Mouse (Mus musculus) kidney, postnatal 0 days (tissue): ENCODE measurements around the gene Exoc6b. TPM values are rescaled to one million over a fixed set of nuclear protein-coding genes. Genes with fewer than 3 reads are reported as not detected.
A peak's percentile ranks its signal among the peaks of the same experiment; 100 is the strongest.

Source experiments
- ATAC-seq: fragments of 200-750 bp; cut with Nextera tagmentation; replicated peaks from 2 replicates; pipeline ENCODE4 v1.8.0; 2017; ENCODE audit warnings: low read depth, moderate number of reproducible peaks, moderate TSS enrichment, moderate library complexity; ENCODE audit not compliant: low FRiP score
- DNase-seq: peaks from one replicate; pipeline ENCODE4 v3.0.0-alpha.2; 2016; ENCODE audit warnings: low spot score
- H3K27ac ChIP-seq: fragments of 300-500 bp; sonication (generic); 2 replicates; pipeline ENCODE4 v1.5.1; 2014; ENCODE audit warnings: mild to moderate bottlenecking
- H3K27me3 ChIP-seq: fragments of 300-500 bp; sonication (generic); 2 replicates; pipeline ENCODE4 v1.6.1; 2014; ENCODE audit warnings: low read length, mixed read lengths; ENCODE audit not compliant: insufficient read depth
- H3K36me3 ChIP-seq: fragments of 300-500 bp; sonication (generic); 2 replicates; pipeline ENCODE4 v1.6.1; 2014; ENCODE audit warnings: low read length, mixed read lengths; ENCODE audit not compliant: insufficient read depth
- H3K4me1 ChIP-seq: fragments of 300-500 bp; sonication (generic); replicated peaks from 2 replicates; pipeline ENCODE4 v1.6.1; 2014; ENCODE audit warnings: antibody characterized with exemption, low read length, mixed read lengths; ENCODE audit not compliant: insufficient read depth
- H3K4me2 ChIP-seq: fragments of 300-500 bp; sonication (generic); 2 replicates; pipeline ENCODE4 v1.6.1; 2014; ENCODE audit warnings: mild to moderate bottlenecking, low read length, moderate library complexity, mixed read lengths
- H3K4me3 ChIP-seq: fragments of 300-500 bp; sonication (generic); replicated peaks from 2 replicates; pipeline ENCODE4 v1.5.1; 2014; ENCODE audit warnings: low read depth, low read length
- H3K9ac ChIP-seq: fragments of 300-500 bp; sonication (generic); 2 replicates; pipeline ENCODE4 v1.6.1; 2014; ENCODE audit warnings: low read depth, low read length
- H3K9me3 ChIP-seq: fragments of 300-500 bp; sonication (generic); replicated peaks from 2 replicates; pipeline ENCODE4 v1.6.1; 2016; ENCODE audit warnings: low read length, inconsistent platforms, mixed read lengths
- CTCF ChIP-seq: IDR thresholded peaks from 2 replicates; pipeline ENCODE4 v1.5.1; 2016; ENCODE audit warnings: antibody characterized with exemption, low read depth, mild to moderate bottlenecking, moderate library complexity
- WGBS: fragments of 180-500 bp; shearing (Covaris S2); extraction: QIAGEN DNeasy Blood & Tissue Kit; methylation state at CpG from one replicate; pipeline ENCODE4 v1.1.7; 2014; 5-methylcytosine and 5-hydroxymethylcytosine counted together
- polyA plus RNA-seq: library from polyadenylated mRNA; unstranded; fragments of >200 nt; fragmentation: Nextera tagmentation; extraction: Ambion mirVana; gene quantifications from 2 replicates; pipeline ENCODE4 v1.2.1, GENCODE M21; 2015

Gene Exoc6b
- polyA plus RNA-seq, 1 experiment from 2014 or later: 16.7 TPM

DNA sequence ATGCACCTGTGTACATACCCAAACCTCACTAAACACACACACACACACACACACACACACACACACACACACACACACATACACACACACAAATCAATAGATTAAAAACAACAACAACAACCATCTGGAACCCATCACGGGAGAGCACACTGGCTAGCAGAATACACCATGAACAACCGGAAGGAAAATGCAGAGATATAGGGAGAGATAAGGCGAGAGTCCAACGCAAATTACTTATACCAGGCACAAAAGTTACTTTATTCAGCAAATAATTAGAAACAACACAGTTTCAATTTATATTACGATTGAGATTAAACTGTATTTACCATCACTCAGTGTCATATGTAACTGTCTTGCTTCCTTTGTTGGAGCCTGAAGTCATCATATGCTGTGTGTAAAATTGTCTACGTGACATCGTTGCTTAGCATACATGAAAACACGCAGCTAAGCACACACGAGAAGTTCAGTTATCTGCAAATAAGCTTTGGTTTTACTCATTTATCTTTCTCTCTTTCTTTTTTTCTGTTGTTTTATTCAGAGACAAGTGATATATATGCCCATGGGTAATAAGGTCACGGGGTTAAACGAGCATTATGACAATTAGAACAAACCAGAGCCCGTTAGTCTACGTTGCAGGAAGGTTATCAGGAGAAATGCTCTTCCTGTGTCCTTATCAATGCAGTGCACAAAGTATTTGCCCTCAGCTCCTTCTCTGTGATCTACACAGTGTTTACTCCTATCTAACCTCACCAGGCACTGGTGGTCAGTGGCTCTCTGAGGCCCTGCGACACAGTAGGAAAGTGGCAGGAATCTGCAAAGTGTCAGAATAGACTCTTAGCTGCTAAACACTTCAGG is 186.4 kb downstream of the Exoc6b start:
- no peaks in the 10 kb centered on the region for H3K27me3 ChIP-seq
- no peak overlapping the region for H3K4me3 ChIP-seq
- no peak overlapping the region for H3K27ac ChIP-seq
- H3K9ac ChIP-seq: no peak overlapping the region
- H3K36me3 ChIP-seq: no peaks in the 10 kb centered on the region
- ATAC-seq (no peak), DNase-seq (no peak)
- WGBS: 64% methylated on average over 14 of the region's 14 CpGs
- TF ChIP-seq CTCF: no peak
- H3K4me2 ChIP-seq: no peak overlapping the region
- no peaks in the 10 kb centered on the region for H3K4me1 ChIP-seq
- no peaks in the 10 kb centered on the region for H3K9me3 ChIP-seq

DNA sequence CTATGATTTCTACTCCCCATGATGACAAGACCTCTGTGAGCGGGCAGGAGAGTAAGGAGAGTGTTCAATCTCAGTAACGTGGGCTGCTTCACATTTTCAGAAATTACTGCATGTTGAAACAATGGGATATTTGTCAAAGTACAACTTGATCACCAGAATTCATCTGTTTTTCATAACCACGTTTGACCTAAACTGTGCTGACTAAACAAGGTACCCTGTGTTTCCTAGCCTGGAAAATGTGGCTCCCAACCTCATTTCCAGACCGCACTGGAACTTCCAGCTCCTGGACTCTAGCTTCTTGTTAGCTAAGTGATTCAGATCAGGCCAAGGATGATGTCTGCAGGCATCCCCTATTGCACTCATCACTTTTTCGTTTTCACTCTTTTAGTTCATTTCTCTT is 193.4 kb downstream of the Exoc6b start:
- no peaks in the 10 kb centered on the region for H3K27me3 ChIP-seq
- no peak overlapping the region for H3K4me2 ChIP-seq
- no peak for TF ChIP-seq CTCF
- WGBS: 77% methylated on average over 5 of the region's 5 CpGs
- no peaks in the 10 kb centered on the region for H3K9me3 ChIP-seq
- no peak overlapping the region for H3K27ac ChIP-seq
- no peak for DNase-seq
- ATAC-seq: no peak
- no peak overlapping the region for H3K4me3 ChIP-seq
- H3K4me1 ChIP-seq: no peaks in the 10 kb centered on the region
- no peak overlapping the region for H3K9ac ChIP-seq
- no peaks in the 10 kb centered on the region for H3K36me3 ChIP-seq

DNA sequence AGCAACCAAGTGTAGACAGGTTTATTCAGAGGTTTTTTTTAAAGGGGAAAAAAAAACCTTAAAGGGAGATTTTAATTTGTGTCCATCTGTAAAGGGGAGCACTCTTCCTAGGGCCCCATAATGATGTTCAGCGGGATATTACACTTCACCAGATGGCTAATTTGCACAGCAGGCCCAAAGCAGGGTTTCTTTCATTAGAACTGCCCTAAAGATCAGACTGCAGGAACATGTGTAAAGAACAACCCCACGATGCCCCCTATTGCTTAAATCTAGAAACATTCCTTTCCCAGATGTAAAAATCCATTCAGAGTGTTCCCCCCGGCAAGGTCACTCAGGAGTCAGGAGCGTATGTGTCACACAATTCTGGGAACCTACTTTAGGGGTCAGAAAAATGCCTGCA is 202.2 kb downstream of the Exoc6b start:
- no peak overlapping the region for H3K9ac ChIP-seq
- no peaks in the 10 kb centered on the region for H3K36me3 ChIP-seq
- H3K4me2 ChIP-seq: no peak overlapping the region
- 0 out of 2 replicates have a peak, but pooled peaks cover 3% of the 10 kb centered on the region for H3K4me1 ChIP-seq
- H3K9me3 ChIP-seq: no peaks in the 10 kb centered on the region
- no peak overlapping the region for H3K27ac ChIP-seq
- peak; percentile 41 for DNase-seq
- no peaks in the 10 kb centered on the region for H3K27me3 ChIP-seq
- WGBS: 35% methylated on average over 4 of the region's 4 CpGs
- ATAC-seq: no peak
- TF ChIP-seq CTCF: peak; percentile 30; the same call in 1 of the 2 replicates
- H3K4me3 ChIP-seq: no peak overlapping the region

DNA sequence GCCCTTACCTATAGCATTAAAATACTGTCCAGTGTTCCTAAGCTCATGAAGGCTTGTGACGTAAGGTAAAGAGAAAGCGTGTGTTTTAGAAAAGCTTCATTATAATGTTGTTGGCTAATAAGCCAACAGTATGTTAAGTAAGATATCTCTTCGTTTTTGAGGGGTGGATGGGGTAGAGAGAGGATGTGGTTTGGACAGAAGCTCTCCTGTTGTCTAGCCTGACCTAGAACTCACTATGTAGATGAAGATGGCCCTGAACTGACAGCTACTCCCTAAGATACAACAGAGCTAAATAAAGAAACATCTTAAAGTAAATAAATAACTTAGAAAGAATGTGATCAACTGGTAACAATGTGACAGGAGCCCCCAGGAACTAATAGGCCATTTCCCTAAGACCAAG is 204.7 kb downstream of the Exoc6b start:
- Histone ChIP-seq H3K36me3 (no peaks in the 10 kb centered on the region), H3K27me3 (no peaks in the 10 kb centered on the region), H3K27ac (no peak overlapping the region), H3K9ac (no peak overlapping the region), H3K4me2 (no peak overlapping the region), H3K9me3 (no peaks in the 10 kb centered on the region), H3K4me3 (no peak overlapping the region), H3K4me1 (0 out of 2 replicates have a peak, but pooled peaks cover 3% of the 10 kb centered on the region)
- no peak for ATAC-seq
- TF ChIP-seq CTCF: no peak
- no peak for DNase-seq
- 90% methylated on average over 3 of the region's 3 CpGs for WGBS

DNA sequence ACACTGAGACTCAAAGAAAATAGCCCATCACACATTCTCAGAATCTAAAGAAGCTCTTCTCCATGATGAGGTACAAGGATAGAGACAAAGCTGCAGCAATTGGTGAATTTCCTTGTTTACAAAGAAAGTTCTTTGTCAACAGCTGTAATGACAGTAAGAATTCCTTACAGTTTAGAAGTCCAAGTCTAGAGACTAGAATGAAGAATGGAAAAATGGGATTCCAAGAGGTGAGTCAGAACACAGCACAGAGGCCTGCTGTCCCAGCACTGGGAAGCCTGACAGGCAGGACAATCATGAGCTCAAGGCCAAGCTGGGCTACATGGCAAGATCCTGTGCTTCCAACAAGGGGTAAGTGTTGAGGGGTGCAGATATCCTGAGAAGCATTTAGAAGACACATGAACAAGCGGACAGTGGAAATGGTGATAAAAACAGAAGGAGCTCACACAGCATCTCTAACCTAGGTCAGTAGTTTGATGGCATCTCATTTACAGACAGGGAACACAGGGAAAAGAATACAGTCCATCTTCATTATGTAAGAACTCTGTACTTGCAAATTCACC is 205.4 kb downstream of the Exoc6b start:
- 85% methylated on average over 1 of the region's 1 CpGs for WGBS
- H3K27me3 ChIP-seq: no peaks in the 10 kb centered on the region
- no peak for ATAC-seq
- no peak overlapping the region for H3K9ac ChIP-seq
- no peaks in the 10 kb centered on the region for H3K36me3 ChIP-seq
- H3K4me1 ChIP-seq: 0 out of 2 replicates have a peak, but pooled peaks cover 3% of the 10 kb centered on the region
- no peak for DNase-seq
- TF ChIP-seq CTCF: no peak
- no peak overlapping the region for H3K27ac ChIP-seq
- no peak overlapping the region for H3K4me2 ChIP-seq
- no peaks in the 10 kb centered on the region for H3K9me3 ChIP-seq
- H3K4me3 ChIP-seq: no peak overlapping the region

DNA sequence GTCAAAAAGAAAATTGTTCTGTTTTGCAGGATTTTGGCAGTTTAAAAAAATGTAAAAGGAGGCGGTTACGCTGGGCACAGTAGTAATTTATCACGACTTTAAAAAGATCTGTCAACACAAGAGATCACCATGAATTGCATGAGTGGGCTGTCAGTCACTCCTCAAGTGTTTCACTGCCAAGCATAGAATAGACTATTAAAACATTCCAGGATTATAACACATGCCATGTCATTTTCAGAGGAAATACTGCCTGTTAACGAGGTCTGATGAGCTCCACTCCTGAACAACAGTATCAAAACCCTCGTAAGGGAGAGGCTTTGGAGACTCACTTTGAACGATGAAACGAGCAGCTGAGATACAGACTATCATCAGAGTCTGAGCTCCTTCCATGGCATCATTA is 223.6 kb downstream of the Exoc6b start:
- H3K4me1 ChIP-seq: no peaks in the 10 kb centered on the region
- 0 out of 2 replicates have a peak, but pooled peaks cover 3% of the 10 kb centered on the region for H3K36me3 ChIP-seq
- ATAC-seq (no peak), DNase-seq (no peak)
- H3K27me3 ChIP-seq: no peaks in the 10 kb centered on the region
- H3K9me3 ChIP-seq: no peaks in the 10 kb centered on the region
- no peak overlapping the region for H3K4me2 ChIP-seq
- WGBS: 74% methylated on average over 7 of the region's 7 CpGs
- no peak for TF ChIP-seq CTCF
- no peak overlapping the region for H3K27ac ChIP-seq
- no peak overlapping the region for H3K9ac ChIP-seq
- no peak overlapping the region for H3K4me3 ChIP-seq
